Mouse (Mus musculus) ES-Bruce4 (cell line): Measurements from ENCODE around the gene Cnpy2.

ENCODE experiments used
- CTCF ChIP-seq: IDR thresholded peaks from one replicate; pipeline ENCODE4 v1.8.1; 2011; ENCODE audit warnings: low read depth, low read length
- POLR2A ChIP-seq: IDR thresholded peaks from one replicate; pipeline ENCODE4 v1.8.1; 2011; ENCODE audit warnings: low read length; ENCODE audit not compliant: insufficient read depth

DNA sequence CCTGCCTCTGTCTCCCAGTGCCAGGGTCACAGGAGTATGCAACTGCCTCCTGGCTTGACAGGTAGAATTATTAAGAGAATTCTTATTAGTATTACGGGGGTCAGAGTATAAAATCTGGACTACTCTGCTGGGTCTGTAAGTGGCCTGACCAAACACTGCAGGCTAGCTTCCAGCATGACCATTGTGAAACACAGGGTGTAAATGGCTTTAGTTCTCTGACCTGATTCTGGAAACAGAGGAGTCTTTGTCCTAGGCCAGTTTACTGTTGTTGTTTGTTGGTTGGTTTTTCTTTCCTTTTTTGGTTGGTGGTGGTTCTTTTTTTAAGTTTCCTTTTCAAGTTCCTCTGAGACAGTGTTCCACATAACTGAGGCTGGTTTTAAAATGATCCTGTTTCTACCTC lies 21.2 kb downstream of the Cnpy2 start:
- TF ChIP-seq POLR2A (no peak), CTCF (no peak)
